Mouse (Mus musculus) left cerebral cortex, adult 11 months (tissue): ENCODE data around the gene Trim14.
A peak's percentile ranks its signal among the peaks of the same experiment; 100 is the strongest.

ENCODE experiments used
- DNase-seq: peaks from one replicate; pipeline ENCODE4 v3.0.0; 2022; ENCODE audit warnings: low spot score

Trim14 gene

DNA sequence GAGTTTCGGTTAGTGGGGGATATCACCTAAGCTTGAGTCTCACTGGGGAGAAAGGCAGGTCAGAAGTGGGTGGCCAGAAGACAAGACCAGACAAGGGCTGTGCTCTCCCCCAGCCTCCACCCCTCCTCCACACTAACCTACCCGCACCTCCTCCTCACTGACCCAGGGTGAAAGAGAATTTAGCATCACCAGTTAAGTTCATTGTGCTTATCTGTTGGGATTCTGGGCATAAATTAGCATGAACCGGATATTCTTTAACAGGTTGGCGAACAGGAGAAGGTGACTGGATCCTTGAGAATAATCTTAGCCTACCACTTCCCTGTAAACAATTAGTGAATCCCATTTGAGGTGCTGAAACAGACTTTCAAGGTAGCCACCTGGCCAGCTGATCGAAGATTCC, 60.8 kb downstream of the Trim14 start:
- DNase-seq, result no peak

DNA sequence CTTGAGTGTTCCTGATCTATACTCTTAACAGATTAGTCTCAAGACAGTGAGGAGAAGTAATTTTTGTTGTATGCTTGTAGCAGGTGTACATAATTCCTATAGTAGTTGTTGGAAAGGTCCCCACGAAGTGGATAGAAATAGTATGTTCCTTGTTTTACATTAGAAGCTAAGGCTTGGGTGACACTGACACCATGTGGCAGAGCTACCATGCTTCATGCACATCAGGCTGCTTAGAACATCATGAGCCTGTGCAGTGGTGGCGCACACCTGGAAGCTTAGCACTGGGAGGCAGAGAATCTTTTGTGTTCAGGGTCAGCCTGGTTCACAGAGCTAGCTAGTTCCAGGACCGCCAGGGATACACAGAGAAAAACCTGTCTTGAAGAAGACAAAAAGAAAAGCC, 70.2 kb downstream of the Trim14 start:
- no peak for DNase-seq

DNA sequence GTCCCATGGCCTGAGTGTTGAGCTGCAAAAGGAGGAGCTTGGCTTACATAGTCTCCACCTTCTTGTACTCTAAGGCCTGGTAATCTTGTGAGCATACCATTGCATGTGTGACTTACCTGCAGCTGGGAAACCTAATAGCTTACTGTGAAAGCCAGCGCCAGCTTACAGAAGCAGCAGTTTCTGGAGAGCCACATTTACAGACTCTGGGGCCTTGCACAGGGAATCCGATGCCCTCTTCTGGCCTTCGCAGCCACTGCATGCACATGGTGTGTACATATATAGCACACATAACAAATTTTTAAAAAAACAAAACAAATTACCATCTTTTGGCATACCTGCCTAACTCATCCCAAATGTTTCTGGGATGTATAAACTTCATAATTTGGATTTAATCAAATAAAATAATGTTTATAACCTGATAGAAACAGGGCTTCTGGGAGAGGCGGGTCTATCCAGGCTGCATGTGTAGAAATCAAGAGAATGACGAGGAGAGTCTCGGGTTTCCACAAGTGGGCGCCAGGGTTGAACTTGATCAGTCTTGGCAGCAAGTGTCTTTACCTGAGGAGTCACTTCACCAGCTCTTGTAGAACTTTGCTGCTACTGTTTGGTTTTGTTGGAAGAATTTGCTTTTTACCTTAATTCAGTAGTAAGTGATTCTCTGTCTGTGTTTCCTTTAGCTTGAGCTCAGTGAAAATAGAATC, 72.7 kb downstream of the Trim14 start:
- no peak for DNase-seq

DNA sequence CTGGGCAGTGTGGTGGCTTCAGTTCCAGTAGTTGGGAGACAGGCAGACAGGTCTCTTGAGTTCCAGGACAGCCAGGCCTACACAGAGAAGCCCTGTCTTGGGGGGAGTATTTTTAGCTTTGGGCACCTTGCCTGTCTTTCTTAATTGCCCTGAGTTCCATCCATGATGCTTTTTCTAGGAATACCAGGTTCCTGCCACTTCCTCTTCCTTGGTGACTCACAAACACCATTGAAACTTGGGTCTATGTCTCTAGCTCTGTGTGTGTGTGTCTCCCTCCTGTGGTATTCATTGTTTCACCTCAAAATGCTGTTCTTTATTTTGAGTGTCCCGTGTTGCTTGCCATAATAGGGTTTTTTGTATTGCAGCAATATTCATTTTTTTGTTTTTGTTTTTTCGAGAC, 77.5 kb downstream of the Trim14 start:
- no peak for DNase-seq

DNA sequence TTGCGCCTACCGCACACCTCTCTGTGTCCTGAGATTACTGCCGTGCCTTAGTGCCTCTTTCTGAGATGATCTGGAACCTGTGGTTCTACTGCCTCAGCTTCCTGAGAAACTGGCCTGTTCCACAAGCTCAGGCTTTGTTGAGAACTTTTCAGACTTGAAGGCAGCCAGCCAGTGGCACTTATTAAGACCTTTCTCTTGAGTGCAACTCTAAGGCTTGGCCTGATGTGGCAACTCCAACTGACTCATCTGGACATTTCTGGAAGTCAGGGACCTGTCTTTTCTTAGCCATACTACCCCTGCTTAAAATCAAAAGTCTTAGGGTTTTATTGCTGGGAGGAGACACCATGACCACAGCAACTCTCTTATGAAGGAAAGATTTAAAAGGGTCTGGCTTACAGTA, 78.8 kb downstream of the Trim14 start:
- no peak for DNase-seq

DNA sequence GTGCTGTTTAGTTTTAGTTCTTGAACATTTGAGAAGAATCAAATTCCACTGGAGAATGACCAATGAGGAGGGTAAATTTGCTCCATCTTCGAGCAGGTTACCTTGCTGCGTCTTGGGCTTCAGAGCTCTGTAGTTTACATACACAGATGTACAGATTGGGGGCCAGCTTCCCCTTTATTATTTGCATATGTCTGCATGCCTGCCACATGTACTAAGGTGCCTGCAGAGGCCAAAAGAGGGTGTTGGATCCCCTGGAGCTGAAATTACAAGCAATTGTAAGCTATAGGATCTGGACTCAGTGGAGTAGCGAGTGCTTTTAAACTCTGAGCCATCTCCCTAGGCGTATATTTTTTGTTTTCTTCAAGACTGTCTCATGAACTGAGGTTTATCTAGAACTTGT, 79.2 kb downstream of the Trim14 start:
- no peak for DNase-seq

DNA sequence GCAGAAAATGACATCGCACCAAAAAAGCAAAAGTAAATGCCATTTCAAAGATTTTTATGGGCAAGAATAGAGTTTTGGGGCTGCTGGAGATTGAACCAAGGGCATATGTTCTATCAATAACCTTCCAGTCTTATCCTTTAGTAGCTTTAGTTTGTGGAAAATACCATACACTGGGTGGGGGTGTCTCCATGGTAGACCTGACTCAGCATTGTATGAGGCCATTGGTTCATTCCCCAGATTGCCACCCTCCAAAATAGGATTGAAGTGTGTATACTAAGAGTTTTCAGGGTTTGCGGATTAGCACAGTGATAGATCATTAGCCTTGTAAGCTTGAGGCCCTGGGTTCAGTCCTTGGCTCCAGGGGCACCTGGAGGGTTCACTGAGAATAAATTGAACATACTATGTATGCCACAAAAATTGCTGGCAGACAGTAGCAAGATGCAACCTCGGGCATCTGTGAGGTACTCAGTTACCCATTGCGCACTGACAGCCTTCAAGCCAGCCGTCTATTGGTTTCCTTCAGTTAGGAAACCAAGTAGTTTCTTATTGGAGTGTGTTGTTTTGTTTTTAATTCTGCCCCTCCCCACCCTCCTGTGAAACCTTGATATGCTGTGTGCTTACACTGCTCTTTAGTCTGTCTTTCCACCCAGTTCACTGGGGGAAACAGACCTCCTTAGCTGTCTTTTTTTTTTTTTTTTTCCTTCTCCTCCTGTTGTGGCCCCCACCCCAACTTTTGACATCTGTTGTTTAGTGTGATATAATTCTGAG, 81.7 kb downstream of the Trim14 start:
- no peak for DNase-seq

DNA sequence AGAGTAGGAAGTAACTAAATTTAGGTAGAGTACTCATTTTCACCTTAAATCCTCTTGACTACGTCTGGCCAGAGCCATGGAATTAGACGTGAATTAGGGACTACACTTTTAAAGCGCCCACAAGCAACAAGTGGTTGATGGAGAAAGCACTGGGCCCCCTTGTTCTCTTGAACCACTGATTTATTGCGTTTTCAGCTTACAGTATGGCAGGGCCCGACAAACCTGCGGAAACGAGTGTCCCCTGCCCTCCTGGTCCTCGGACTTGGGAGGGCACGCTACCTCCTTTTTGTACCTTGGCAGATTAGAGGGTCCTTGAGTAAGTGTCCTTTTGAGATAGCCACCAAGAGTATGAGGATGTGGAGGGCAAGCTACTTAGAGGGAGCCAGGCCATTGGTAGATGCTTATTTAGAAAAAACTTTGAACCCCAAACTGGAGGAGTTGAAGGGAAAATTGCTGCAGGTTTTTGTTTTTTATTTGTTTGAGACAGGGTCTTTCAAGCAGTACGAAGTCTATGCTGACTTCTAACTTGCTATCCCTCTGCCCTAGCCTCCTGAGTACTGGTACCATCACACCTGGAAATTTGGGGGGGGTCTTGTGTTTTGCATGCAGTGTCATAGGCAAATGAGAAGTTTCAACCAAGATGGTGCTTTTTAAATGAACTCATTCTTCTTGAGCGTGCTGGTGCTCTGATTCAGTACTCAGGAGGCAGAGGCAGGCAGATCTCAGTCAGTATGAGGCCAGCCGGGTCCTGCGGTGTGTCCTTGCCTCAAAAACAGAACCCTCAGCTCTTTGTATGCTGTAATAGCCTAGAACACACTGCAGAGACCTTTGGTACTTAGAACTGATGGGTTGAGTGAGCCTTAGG, 82.9 kb downstream of the Trim14 start:
- DNase-seq, result no peak

DNA sequence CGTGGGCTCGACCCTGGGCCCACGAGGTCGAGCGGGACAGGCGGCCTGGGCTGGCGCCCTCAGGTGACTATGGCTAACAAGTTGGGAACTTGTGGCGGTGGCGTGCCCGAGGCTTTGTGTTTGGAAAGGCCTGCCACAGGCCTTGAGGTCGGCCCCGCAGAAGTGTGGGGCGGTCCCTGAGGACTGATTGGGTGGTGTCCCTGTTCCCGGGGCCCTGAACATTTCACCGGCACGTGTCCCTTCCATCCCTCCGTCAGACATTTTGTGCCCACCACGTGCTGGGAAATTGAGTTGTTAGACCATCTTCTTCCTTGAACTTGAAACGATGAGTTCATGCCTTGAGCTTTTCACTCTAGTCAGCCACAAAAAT, 83.5 kb downstream of the Trim14 start:
- no peak for DNase-seq

DNA sequence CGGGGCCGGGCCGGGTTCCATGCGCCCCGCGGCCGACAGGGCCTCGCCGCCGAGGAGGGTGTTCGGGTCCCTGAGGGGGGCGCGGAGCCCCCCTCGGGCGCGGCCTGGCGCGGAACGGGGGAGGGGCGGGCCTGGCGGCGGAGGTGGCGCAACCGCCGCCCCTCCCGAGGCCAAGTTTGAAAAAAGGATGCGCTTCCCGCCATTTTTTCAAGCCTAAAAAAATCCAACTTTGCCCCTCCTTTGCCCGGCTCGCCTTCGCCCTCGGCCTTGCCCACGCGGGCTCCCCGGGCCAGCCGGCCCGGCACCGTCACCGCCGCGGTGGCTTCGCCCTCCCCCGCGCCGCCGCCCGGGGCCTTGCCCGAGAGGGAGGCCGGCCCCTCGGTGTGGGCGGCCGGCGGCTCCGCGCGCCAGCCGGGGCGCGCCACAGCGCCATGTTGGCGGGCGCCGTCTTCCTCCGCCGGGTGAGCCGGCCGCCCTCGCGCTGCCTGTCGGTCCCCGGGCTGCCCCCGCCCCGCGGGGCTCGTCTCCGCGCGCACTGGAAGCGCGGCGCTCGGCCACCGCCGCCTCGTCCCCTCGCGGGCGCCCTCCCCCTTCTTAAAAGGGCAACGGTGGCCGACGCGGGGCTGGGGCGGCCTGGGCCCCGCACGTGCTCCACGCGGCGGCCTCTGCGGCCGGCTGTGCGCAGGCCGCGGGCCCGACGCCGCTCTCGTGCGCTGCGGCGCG, 84.0 kb downstream of the Trim14 start:
- DNase-seq, result peak; percentile 51

DNA sequence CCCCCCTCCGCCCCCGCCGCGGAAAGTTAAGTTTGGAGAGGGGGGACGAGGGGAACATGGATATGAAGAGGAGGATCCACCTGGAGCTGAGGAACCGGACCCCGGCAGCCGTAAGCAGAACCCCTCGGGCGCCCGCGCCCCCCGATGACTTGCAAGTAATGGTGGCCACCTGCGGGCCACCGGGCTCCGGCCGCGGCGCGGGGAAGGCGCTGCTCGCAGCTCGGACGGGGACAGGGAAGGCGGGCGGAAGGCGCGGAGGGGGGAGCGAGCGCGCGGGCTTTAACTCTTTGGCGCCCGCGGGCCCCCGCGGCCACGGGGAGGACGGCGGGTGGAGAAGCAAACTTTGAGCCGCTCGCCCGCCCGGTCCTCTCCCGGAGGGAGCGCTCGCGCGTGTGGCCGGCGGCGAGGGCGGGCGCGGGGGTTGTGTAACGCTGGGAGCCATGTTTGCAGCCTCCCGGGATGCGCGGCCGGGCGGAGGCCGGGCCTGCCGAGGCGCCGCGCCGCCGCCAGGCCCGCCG, 84.6 kb downstream of the Trim14 start:
- peak; percentile 51 for DNase-seq

DNA sequence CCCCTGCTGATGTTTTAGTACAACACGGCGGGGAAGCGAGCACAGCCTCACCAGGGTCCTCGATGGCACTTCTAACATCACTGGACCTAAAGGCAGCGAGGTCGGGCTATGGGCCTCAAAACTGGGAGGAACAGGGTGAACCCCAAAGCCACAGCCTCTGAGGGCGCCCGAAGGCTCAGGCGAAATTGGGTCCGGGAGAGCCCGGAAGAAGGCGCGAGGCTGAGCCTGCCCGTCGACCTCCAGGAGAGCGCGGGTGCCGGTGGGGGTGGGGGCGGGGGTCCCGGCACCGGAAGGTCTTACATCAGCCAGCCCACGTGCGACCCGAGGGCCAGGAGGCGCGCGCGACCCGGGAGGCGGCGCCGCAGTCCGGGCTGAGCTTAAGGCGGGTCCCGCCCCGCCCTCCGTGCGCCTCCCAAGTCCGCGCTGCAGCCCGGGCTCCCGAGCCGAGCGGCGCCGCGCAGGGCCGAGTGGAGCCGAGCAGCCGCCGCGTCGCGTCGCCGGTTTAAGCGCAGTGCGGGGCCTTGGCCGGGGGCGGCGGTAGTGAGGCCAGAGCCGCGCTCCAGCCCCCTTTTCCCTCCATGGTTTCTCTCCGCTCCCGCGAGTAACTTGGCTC, 85.3 kb downstream of the Trim14 start, which contains the start of gene Anp32b:
Gene Anp32b, plus strand, starts transcription at position 384 of the 613 bp plus-strand sequence.
- peak; percentile 84 for DNase-seq

DNA sequence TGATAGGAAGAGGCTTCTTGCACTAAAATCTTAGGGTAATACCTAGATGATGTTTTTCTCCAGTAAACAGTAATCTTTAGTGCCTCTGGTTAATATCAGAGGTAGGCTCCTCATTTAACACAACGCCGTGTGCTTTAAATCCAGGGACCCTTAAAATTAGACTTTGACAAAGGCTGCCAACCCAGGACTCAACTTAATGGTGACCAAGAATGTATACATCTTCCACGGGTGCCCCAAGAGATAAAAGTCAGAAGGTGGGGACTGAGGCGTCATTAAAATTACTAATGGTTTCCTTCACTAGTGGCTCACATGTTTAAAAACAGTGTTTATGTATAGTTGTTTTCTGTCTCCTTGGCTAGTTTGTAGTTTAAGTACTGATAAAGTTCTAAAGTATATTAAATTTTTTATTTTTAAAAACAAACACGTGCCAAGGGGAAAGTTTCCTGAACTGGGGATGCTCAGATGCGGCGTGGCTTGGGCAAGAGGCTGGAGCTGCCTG, 85.9 kb downstream of the Trim14 start:
- no peak for DNase-seq

DNA sequence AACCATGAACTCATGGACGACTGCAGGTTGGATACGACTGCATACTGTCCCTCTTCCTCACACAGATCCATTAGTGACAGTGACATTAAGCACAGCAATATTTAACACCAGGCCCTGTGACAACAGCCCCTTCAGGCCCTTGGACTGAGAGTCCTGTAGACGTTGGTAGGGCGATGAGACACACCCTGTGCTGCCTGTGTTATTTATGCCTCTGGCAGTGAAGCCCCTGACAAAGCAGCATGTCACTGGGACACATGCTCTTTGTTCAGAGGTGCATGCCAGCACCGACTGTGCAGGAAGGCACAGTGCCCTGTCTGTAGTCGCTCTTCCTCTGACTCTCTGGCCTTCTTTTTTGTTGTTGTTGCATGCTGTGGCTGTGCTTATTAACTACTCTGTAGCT, 87.1 kb downstream of the Trim14 start:
- no peak for DNase-seq

DNA sequence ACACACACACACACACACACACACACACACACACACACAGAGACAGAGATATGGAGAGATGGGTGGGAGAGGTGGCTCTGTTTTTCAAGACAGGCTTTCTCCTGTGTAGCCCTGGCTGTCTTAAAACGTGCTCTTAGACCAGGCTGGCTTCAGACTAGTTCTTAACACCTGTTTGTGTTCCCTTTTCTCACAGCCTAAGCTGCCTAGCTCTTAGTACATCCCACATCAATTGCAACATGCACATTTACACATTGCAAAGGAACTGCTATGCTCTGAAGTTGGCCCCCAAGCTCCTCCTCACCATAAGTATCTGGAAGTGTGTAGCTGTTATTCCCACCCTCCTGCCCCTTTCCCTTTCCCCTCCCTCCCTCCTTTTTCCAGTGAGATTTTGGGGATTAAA, 88.5 kb downstream of the Trim14 start:
- no peak for DNase-seq

DNA sequence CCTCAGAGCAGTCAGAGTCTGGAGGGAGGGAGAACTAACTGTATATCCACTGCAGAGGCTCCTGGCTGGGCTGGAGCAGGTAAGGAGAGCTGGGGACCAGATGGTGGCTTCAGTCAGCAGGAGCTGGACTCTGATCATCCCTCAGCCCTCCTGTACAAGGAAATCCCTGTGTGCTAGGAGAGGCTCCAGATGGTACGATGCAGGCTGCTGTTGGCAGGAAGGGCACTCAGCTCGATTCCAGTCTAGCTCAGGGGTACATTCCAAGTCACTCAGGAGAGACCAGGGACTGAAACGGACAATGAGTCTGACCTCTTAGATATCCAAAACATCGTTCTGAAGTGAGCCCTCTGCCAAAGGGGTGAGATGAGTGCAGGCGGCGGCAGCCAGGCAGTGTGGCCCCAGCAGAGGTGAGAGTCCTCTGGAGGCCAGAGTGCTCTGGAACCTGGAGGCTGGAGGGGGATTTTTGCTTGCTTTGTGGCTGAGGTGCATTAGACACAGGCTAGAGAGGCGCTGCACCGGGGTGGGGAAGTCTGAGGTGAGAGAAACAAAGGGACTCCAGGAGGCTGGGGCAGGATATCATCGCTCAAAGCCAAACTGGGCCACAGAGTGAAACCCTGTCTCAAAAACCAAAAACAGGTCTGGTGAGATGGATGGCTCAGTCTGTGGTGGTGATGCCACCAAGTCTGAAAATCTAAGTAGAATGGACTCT, 90.5 kb downstream of the Trim14 start:
- DNase-seq, result no peak
